Mouse (Mus musculus): Measurements from ENCODE around the gene Bean1. TPM values are rescaled to one million over a fixed set of nuclear protein-coding genes. Genes with fewer than 3 reads are reported as not detected.

Gene Bean1
- polyA plus RNA-seq, 1 experiment = 0.70 TPM

DNA sequence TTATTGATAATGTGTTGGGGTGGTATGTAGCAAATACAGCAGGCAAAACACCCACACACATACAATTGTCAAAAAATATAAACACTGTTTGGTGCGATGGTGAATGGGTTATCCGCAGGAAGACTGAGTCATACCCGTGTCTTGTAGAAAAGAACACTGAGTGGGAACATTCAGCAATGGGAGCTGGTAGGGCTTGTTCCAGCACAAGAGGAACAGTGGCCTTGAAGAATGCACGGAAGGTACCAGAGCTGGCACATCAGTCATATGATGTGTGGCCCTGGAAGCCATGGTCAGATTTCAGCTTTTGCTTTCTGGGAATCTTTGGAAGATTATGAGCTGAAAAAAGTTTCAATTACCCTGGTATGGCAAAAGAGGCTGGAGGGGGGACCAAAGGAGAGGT is 16.6 kb downstream of the Bean1 start:
- DNase-seq = no peak
- TF ChIP-seq CTCF (IDR thresholded peaks at IDR 0.05; ENCODE audit: borderline replicate concordance, control insufficient read depth, extremely low read depth, insufficient read depth, low read length, poor library complexity) (no peak), POLR2A (IDR thresholded peaks at IDR 0.05; ENCODE audit: control insufficient read depth, extremely low read depth, insufficient read depth, low read length, poor library complexity) (no peak)
- H3K27ac ChIP-seq (ENCODE audit: control insufficient read depth, insufficient read depth, low read length) = no peak overlapping the region
- H3K4me3 ChIP-seq (ENCODE audit: control insufficient read depth, insufficient read depth, low read length) = no peak overlapping the region
- H3K4me1 ChIP-seq (replicated peaks; ENCODE audit: control insufficient read depth, insufficient read depth, low read length) = no peaks in the 10 kb centered on the region
- 89% methylated on average over 4 of the region's 4 CpGs for WGBS
- H3K36me3 ChIP-seq (ENCODE audit: control insufficient read depth, insufficient read depth, low read length) = no peaks in the 10 kb centered on the region
- H3K27me3 ChIP-seq (ENCODE audit: control insufficient read depth, insufficient read depth, low read length) = no peaks in the 10 kb centered on the region

DNA sequence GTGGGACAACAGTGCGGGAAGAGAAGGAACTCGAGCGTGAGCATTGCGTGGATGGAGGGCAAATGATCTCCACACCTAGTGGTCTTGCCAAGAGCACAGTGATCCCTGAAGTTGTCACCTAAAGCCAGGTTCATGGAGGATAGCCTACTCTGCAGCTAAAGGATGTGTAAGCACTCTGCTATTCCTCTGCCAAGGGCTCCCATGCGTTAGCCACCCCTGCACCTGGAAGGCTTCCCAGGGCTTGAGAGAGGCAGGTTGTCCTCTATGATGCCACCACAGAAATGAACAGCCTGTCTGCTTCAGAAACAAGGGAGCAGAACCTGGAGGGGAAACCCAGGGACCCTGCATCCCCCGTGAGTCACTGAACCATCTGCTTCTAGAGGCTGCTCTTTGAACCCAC is 17.4 kb downstream of the Bean1 start:
- H3K36me3 ChIP-seq (ENCODE audit: control insufficient read depth, insufficient read depth, low read length) = no peaks in the 10 kb centered on the region
- no peak for DNase-seq
- H3K4me3 ChIP-seq (ENCODE audit: control insufficient read depth, insufficient read depth, low read length) = no peak overlapping the region
- 87% methylated on average over 6 of the region's 6 CpGs for WGBS
- no peaks in the 10 kb centered on the region; the same call in 1 of the 2 replicates for H3K4me1 ChIP-seq (replicated peaks; ENCODE audit: control insufficient read depth, insufficient read depth, low read length)
- TF ChIP-seq CTCF (IDR thresholded peaks at IDR 0.05; ENCODE audit: borderline replicate concordance, control insufficient read depth, extremely low read depth, insufficient read depth, low read length, poor library complexity) (no peak), POLR2A (IDR thresholded peaks at IDR 0.05; ENCODE audit: control insufficient read depth, extremely low read depth, insufficient read depth, low read length, poor library complexity) (no peak)
- no peaks in the 10 kb centered on the region for H3K27me3 ChIP-seq (ENCODE audit: control insufficient read depth, insufficient read depth, low read length)
- no peak overlapping the region for H3K27ac ChIP-seq (ENCODE audit: control insufficient read depth, insufficient read depth, low read length)

DNA sequence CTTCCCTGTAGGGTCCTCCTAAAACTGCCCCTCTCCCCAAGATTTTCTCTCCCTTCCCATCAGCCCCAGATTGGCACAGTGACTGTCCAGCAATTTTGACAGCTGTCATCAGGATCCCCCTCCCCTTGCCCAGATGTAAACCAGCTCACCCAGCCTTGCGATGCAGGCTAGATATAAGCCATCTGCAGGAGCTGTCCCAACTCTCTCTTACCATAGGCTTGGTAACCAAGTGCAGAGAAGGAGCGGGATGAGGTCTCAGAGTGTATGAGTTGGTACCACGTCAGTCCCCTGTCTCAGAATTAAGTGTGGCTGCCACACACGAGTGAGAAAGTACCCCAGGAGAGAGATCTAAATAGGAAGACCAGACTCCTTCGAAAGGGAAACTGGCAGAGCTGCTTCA is 18.2 kb downstream of the Bean1 start:
- Histone ChIP-seq H3K36me3 (ENCODE audit: control insufficient read depth, insufficient read depth, low read length) (no peaks in the 10 kb centered on the region), H3K4me3 (ENCODE audit: control insufficient read depth, insufficient read depth, low read length) (no peak overlapping the region), H3K27ac (ENCODE audit: control insufficient read depth, insufficient read depth, low read length) (no peak overlapping the region), H3K4me1 (replicated peaks; ENCODE audit: control insufficient read depth, insufficient read depth, low read length) (no peaks in the 10 kb centered on the region; the same call in 1 of the 2 replicates), H3K27me3 (ENCODE audit: control insufficient read depth, insufficient read depth, low read length) (no peaks in the 10 kb centered on the region)
- 73% methylated on average over 5 of the region's 5 CpGs for WGBS
- no peak for TF ChIP-seq CTCF (IDR thresholded peaks at IDR 0.05; ENCODE audit: borderline replicate concordance, control insufficient read depth, extremely low read depth, insufficient read depth, low read length, poor library complexity)
- TF ChIP-seq POLR2A (IDR thresholded peaks at IDR 0.05; ENCODE audit: control insufficient read depth, extremely low read depth, insufficient read depth, low read length, poor library complexity) = no peak
- DNase-seq = no peak

DNA sequence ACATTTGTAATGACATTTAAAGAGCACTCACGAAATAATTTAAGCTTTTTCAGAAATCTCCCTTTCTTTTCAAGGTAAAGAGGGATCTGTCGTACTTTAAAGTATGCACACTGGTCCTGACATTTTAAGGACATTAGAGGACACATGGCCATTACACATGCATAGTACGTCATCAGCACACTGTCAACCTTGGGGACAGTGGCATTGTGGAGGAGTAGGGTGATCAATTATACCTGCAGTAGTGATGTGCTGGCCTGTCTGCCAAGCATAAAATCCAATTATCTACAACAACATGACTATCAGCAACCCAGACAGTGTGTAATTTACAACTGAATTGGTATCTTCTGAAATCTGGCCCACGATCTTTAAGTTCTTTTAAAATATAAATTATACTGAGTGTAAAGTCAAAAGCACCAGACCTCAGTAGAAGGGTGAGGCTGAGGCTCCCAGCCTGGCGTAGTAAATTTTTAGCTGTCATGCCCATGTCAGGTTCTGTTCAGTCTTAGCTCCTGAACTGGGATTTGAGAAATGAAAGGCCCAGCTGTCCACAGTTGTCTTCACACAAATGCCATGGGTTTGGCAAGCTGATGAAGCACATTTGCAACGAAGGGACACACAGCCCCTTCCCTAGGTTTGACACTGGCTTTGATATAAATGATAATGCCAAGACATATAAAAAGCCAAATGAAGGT is 20.7 kb downstream of the Bean1 start:
- Histone ChIP-seq H3K4me1 (replicated peaks; ENCODE audit: control insufficient read depth, insufficient read depth, low read length) (no peaks in the 10 kb centered on the region; the same call in 1 of the 2 replicates), H3K4me3 (ENCODE audit: control insufficient read depth, insufficient read depth, low read length) (no peak overlapping the region), H3K27ac (ENCODE audit: control insufficient read depth, insufficient read depth, low read length) (no peak overlapping the region), H3K27me3 (ENCODE audit: control insufficient read depth, insufficient read depth, low read length) (no peaks in the 10 kb centered on the region), H3K36me3 (ENCODE audit: control insufficient read depth, insufficient read depth, low read length) (no peaks in the 10 kb centered on the region)
- no peak for TF ChIP-seq CTCF (IDR thresholded peaks at IDR 0.05; ENCODE audit: borderline replicate concordance, control insufficient read depth, extremely low read depth, insufficient read depth, low read length, poor library complexity)
- DNase-seq = no peak
- 89% methylated on average over 6 of the region's 6 CpGs for WGBS

DNA sequence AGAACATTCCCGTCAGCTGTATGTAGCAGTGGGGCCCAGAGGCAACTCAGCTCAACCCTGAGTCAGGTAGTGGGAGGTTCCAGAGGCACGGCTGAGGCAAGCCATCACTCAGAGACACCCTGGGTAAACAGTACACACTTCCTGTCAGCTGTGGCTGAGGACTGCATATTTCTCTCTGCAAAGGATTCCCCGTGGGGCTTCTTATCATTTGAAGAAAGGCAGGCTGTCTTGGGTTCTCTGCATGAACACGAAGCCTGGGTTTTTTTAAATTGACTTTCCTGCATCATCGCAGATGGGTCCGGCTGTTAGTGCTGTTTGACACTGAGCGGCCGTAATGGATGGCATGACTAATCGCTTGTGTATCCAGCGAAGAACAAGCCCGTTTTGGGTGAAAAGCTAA is 21.3 kb downstream of the Bean1 start:
- no peak overlapping the region for H3K27ac ChIP-seq (ENCODE audit: control insufficient read depth, insufficient read depth, low read length)
- H3K36me3 ChIP-seq (ENCODE audit: control insufficient read depth, insufficient read depth, low read length) = no peaks in the 10 kb centered on the region
- 48% methylated on average over 11 of the region's 11 CpGs for WGBS
- TF ChIP-seq CTCF (IDR thresholded peaks at IDR 0.05; ENCODE audit: borderline replicate concordance, control insufficient read depth, extremely low read depth, insufficient read depth, low read length, poor library complexity) (no peak), POLR2A (IDR thresholded peaks at IDR 0.05; ENCODE audit: control insufficient read depth, extremely low read depth, insufficient read depth, low read length, poor library complexity) (no peak)
- no peak overlapping the region for H3K4me3 ChIP-seq (ENCODE audit: control insufficient read depth, insufficient read depth, low read length)
- DNase-seq = peak; percentile 44
- no peaks in the 10 kb centered on the region for H3K27me3 ChIP-seq (ENCODE audit: control insufficient read depth, insufficient read depth, low read length)
- H3K4me1 ChIP-seq (replicated peaks; ENCODE audit: control insufficient read depth, insufficient read depth, low read length) = no peaks in the 10 kb centered on the region; the same call in 1 of the 2 replicates

DNA sequence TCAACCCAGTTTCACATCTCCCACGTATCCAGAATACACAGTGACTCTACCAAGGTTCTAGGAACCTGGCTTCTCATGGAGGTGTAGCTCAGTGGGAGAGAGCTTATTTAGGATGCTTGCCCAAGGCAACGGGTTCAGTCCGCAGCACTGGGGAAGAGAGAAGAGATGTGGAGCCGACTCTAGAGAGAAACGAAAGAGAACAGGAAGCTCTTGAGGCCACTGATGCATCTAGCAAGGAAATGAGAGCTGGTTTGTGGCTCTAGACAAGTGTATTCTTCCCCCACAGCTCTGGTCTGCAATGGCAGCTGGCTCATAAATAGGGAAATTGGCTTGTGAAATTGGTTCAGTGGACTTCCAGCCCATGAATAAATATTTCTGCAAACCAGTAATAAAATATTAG is 29.6 kb downstream of the Bean1 start:
- 12% methylated on average over 5 of the region's 5 CpGs for WGBS

DNA sequence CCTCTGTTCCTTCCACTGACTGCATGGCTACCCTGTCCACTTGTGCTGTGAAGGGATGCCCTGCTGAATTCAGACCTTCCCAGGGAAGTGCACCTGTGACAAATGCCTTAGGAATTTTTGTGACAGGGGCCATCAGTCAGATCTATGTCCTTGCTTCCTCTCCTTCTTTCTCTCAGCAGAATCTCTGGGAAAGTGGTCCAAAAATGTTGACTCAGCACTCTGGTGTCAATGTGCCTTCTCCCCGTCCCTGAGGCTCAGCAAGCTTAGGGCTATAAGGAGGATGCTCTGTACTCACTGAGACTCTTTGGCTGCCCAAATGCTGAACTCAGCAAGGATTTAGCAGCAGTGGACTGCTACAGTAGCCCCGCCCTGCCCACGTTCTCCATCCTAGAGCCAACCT is 31.4 kb downstream of the Bean1 start:
- DNase-seq = no peak
- no peak overlapping the region for H3K4me3 ChIP-seq (ENCODE audit: control insufficient read depth, insufficient read depth, low read length)
- no peaks in the 10 kb centered on the region for H3K36me3 ChIP-seq (ENCODE audit: control insufficient read depth, insufficient read depth, low read length)
- H3K4me1 ChIP-seq (replicated peaks; ENCODE audit: control insufficient read depth, insufficient read depth, low read length) = no peaks in the 10 kb centered on the region
- no peak overlapping the region for H3K27ac ChIP-seq (ENCODE audit: control insufficient read depth, insufficient read depth, low read length)
- WGBS = 95% methylated on average over 3 of the region's 3 CpGs
- TF ChIP-seq POLR2A (IDR thresholded peaks at IDR 0.05; ENCODE audit: control insufficient read depth, extremely low read depth, insufficient read depth, low read length, poor library complexity) (no peak), CTCF (IDR thresholded peaks at IDR 0.05; ENCODE audit: borderline replicate concordance, control insufficient read depth, extremely low read depth, insufficient read depth, low read length, poor library complexity) (no peak)
- no peaks in the 10 kb centered on the region for H3K27me3 ChIP-seq (ENCODE audit: control insufficient read depth, insufficient read depth, low read length)

More for the DNA sequence above, 29.6 kb downstream of the Bean1 start:
- H3K27ac ChIP-seq (ENCODE audit: control insufficient read depth, insufficient read depth, low read length) = no peak overlapping the region
- TF ChIP-seq POLR2A (IDR thresholded peaks at IDR 0.05; ENCODE audit: control insufficient read depth, extremely low read depth, insufficient read depth, low read length, poor library complexity) (no peak), CTCF (IDR thresholded peaks at IDR 0.05; ENCODE audit: borderline replicate concordance, control insufficient read depth, extremely low read depth, insufficient read depth, low read length, poor library complexity) (no peak)
- no peaks in the 10 kb centered on the region for H3K36me3 ChIP-seq (ENCODE audit: control insufficient read depth, insufficient read depth, low read length)
- no peak overlapping the region for H3K4me3 ChIP-seq (ENCODE audit: control insufficient read depth, insufficient read depth, low read length)
- DNase-seq = no peak
- no peaks in the 10 kb centered on the region for H3K4me1 ChIP-seq (replicated peaks; ENCODE audit: control insufficient read depth, insufficient read depth, low read length)
- no peaks in the 10 kb centered on the region for H3K27me3 ChIP-seq (ENCODE audit: control insufficient read depth, insufficient read depth, low read length)

Measured in thymus, adult 2 months (tissue).